Mouse (Mus musculus) testis, adult 2 months (tissue): ENCODE measurements around the gene Wnt7a. TPM values are rescaled to one million over a fixed set of nuclear protein-coding genes. Genes with fewer than 3 reads are reported as not detected.

Experiments
- H3K27ac ChIP-seq: fragments of 200-500 bp; 2 replicates; pipeline ENCODE4 v1.5.1; 2012; ENCODE audit warnings: low read depth, low read length; ENCODE audit not compliant: control insufficient read depth, insufficient read depth
- H3K27me3 ChIP-seq: fragments of 200-500 bp; 2 replicates; pipeline ENCODE4 v1.6.1; 2012; ENCODE audit warnings: mild to moderate bottlenecking, low read length, moderate library complexity; ENCODE audit not compliant: control insufficient read depth, insufficient read depth
- H3K36me3 ChIP-seq: fragments of 200-500 bp; 2 replicates; pipeline ENCODE4 v1.6.1; 2012; ENCODE audit warnings: mild to moderate bottlenecking, low read length; ENCODE audit not compliant: control insufficient read depth, insufficient read depth
- H3K4me1 ChIP-seq: fragments of 200-500 bp; 2 replicates; pipeline ENCODE4 v1.6.1; 2012; ENCODE audit warnings: low read length; ENCODE audit not compliant: control insufficient read depth, insufficient read depth
- H3K4me3 ChIP-seq: fragments of 200-500 bp; 2 replicates; pipeline ENCODE4 v1.5.1; 2012; ENCODE audit warnings: low read depth, mild to moderate bottlenecking, low read length, moderate library complexity, mixed read lengths; ENCODE audit not compliant: control insufficient read depth
- CTCF ChIP-seq: fragments of 200-500 bp; IDR thresholded peaks from 2 replicates; pipeline ENCODE4 v1.5.1; 2012; ENCODE audit warnings: low read depth, mild to moderate bottlenecking, inconsistent platforms, low read length, moderate library complexity; ENCODE audit not compliant: control insufficient read depth, insufficient read depth, insufficient replicate concordance
- POLR2A ChIP-seq: fragments of 200-500 bp; IDR thresholded peaks from 2 replicates; pipeline ENCODE4 v1.6.1; 2012; ENCODE audit warnings: low read depth, mild to moderate bottlenecking, inconsistent platforms, low read length, moderate library complexity; ENCODE audit not compliant: control insufficient read depth
- polyA plus RNA-seq: library from polyadenylated mRNA; depleted of rRNA; stranded (reverse); fragments of >200 nt; gene quantifications from 2 replicates; pipeline ENCODE4 v1.2.3, GENCODE M21; 2012

Gene Wnt7a
- polyA plus RNA-seq, 1 experiment: 1.1 TPM

DNA sequence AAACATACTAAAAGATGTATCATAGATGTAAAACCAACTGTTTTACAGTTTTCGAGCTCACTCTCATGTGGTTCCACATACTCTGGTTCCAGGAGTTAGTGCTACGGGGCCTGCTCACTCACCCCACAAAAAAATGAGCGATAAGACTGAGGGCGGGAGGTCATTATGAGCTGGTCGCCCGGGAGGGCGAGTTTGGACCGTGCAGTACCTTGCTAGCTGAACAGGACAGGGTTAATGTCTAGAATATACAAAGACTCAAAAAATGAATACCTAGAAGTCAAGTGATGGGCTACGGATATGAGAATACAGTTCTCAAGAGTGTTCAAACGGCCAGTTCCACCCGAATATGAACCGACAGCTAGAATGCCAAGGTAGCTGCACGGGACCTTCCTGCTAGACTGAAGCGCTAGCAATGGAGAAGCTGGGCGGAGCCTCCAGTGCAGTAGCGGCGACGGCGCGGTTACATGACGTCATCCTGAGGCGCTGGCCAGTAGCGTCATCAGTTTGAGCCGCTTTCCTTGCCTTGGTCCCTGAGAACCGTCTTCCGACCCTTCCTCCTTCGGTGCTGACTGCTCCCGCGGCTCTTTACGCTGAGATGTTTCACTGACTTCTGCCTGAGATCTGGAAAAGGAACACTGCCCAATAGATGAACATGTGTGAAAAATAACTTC, 29.4 kb upstream of the Wnt7a start:
- Histone ChIP-seq H3K27ac (peak overlapping the region; percentile 71), H3K27me3 (no peaks in the 10 kb centered on the region), H3K36me3 (no peaks in the 10 kb centered on the region), H3K4me3 (peak overlapping the region; percentile 96), H3K4me1 (peaks cover 8% of the 10 kb centered on the region)
- peak; percentile 99 for TF ChIP-seq POLR2A
- no peak for TF ChIP-seq CTCF

DNA sequence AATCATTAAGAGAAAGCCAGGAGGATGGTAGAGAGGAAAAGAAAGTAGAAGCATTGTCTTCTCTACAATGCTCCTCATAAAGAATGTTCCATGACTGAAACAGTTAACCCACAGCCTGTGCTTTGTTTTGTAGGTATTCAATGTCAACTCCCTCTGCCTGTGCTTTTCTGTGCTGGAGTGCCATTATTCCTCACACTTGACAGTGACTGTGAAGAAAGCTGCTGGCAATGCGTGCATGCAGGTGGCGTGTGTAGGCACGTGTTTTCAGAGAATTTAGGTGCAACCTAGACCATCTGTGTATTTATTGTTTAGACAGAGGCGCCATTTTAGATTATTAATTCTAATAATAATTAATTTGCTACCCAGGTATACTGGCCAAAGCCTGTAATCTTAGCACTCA, 13.0 kb upstream of the Wnt7a start:
- H3K27me3 ChIP-seq: no peaks in the 10 kb centered on the region
- H3K4me3 ChIP-seq: no peak overlapping the region
- no peaks in the 10 kb centered on the region for H3K4me1 ChIP-seq
- H3K36me3 ChIP-seq: no peaks in the 10 kb centered on the region
- H3K27ac ChIP-seq: no peak overlapping the region
- TF ChIP-seq POLR2A (no peak), CTCF (no peak)

- no peak overlapping the region for H3K27ac ChIP-seq
- H3K36me3 ChIP-seq: no peaks in the 10 kb centered on the region
- H3K4me3 ChIP-seq: no peak overlapping the region
- no peaks in the 10 kb centered on the region for H3K27me3 ChIP-seq
- no peak for TF ChIP-seq CTCF
- TF ChIP-seq POLR2A: no peak
- H3K4me1 ChIP-seq: no peaks in the 10 kb centered on the region
Measured at GRCm38 (mm10) chr6:91421629-91422028, 10.5 kb upstream of the Wnt7a start.

- Histone ChIP-seq H3K4me3 (no peak overlapping the region), H3K36me3 (no peaks in the 10 kb centered on the region), H3K27me3 (no peaks in the 10 kb centered on the region), H3K27ac (no peak overlapping the region), H3K4me1 (no peaks in the 10 kb centered on the region)
- TF ChIP-seq POLR2A (no peak), CTCF (no peak)
Measured at GRCm38 (mm10) chr6:91417291-91417845, 6.2 kb upstream of the Wnt7a start.

GRCm38 (mm10) chr6:91416146-91416545, 5.0 kb upstream of the Wnt7a start:
- Histone ChIP-seq H3K27ac (no peak overlapping the region), H3K4me1 (peaks cover 4% of the 10 kb centered on the region), H3K4me3 (no peak overlapping the region), H3K27me3 (no peaks in the 10 kb centered on the region; the same call in 1 of the 2 replicates), H3K36me3 (no peaks in the 10 kb centered on the region)
- TF ChIP-seq POLR2A (no peak), CTCF (no peak)

DNA sequence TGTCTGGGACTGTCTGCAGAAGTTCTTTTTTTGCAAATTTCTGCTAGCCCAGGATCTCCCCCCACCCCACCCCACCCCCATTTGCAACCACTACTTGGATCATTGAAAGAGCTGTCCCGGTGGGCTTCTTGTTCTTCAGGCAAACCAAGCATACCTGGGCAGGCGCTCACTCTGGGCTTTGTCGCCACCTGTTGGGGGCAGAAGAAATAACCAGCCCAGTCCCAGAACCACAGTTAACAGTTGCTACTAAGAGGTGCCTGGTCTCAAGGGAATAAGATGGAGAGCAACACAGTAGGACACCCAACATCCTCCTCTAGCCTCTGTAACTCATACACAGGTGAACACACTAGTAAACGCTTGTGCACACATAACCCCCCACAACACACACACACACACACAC, 3.7 kb upstream of the Wnt7a start:
- H3K27me3 ChIP-seq: no peaks in the 10 kb centered on the region; the same call in 1 of the 2 replicates
- TF ChIP-seq POLR2A: no peak
- TF ChIP-seq CTCF: peak; percentile 48; the same call in 1 of the 2 replicates

DNA sequence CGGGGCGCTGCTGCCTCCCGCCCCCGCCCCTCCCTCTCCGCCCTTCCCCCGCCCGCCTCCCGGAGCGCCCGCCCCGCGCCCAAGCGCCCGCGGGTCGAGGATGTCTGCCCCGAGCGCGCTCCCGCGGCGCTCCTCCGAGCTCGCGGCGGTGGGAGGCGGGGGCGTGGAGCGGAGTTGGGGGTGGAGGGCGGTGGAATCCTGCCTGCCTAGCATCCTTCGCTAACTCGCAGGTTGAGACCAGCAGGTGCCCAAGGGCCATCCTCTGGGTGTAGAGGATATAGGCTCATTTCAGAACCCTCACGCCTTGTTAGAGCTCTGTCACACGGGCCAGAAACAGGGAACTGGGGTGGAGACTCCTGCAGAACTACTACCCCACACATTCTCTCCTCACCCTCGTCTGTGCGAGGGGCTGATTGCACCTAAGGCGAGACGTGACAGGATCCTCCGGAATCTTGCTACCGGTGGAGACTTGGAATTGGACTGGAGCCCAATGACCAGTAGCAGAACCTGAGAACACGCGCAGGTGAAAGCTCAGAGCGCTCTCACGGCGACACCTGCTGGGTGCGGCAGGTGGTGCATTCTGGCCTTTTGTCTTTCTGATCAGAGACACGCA, 312 bp upstream of the Wnt7a start:
- H3K4me1 ChIP-seq: peaks cover 22% of the 10 kb centered on the region
- H3K36me3 ChIP-seq: no peaks in the 10 kb centered on the region
- no peaks in the 10 kb centered on the region; the same call in 1 of the 2 replicates for H3K27me3 ChIP-seq
- peak overlapping the region; percentile 58 for H3K4me3 ChIP-seq
- no peak overlapping the region for H3K27ac ChIP-seq
- TF ChIP-seq CTCF (peak; percentile 69; the same call in 1 of the 2 replicates), POLR2A (no peak)

More for the DNA sequence above, 3.7 kb upstream of the Wnt7a start:
- Histone ChIP-seq H3K4me1 (peaks cover 15% of the 10 kb centered on the region), H3K27ac (no peak overlapping the region), H3K4me3 (no peak overlapping the region), H3K36me3 (no peaks in the 10 kb centered on the region)
